Mouse (Mus musculus): ENCODE data around the gene Rnf145.

GRCm38 (mm10) chr11:44504146-44504545 lies 14.6 kb upstream of the Rnf145 start:
- TF ChIP-seq CTCF (IDR thresholded peaks at IDR 0.05; ENCODE audit: insufficient read depth, low read depth, low read length) (no peak), POLR2A (IDR thresholded peaks at IDR 0.05; ENCODE audit: insufficient read depth, low read depth, low read length) (no peak)

Data from olfactory bulb, adult 2 months (tissue).